Mouse (Mus musculus) retina, postnatal 1 day (tissue): ENCODE results near the gene Ndufs6.
A peak's percentile ranks its signal among the peaks of the same experiment; 100 is the strongest.

Experiments
- DNase-seq: peaks from one replicate; pipeline ENCODE4 v3.0.0-alpha.2; 2012

Gene Ndufs6

GRCm38 (mm10) chr13:73327827-73328698, at the start of gene Ndufs6, which contains the start of gene Mrpl36:
Gene Ndufs6, minus strand, starts transcription at chr13:73328542.
Gene Mrpl36, plus strand, starts transcription at chr13:73328513.
- DNase-seq: peak; percentile 95

- no peak for DNase-seq
Observed at GRCm38 (mm10) chr13:73377637-73378036, 49.3 kb upstream of the Ndufs6 start.

- DNase-seq: peak; percentile 62
Observed at GRCm38 (mm10) chr13:73374612-73375011, 46.3 kb upstream of the Ndufs6 start.

DNA sequence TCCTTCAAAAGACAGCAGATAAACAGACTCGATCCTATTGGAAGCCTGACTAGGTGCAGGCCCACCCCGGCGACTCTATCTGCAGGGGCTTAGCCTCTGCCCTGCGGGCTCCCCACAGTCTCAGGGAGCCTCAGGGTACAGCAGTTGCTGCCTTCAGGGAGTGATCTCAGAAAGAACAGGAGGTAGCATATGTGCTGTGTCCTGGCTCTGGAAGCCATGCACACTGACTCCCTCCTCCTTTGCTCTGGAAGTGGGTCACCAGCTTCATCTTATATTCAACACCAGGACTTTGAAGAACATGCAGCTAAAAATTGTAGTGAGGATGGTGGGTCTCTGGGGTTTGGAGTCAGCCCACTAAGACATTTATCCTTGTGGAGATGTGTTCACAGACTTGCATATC, 45.0 kb upstream of the Ndufs6 start:
- peak; percentile 26 for DNase-seq

- no peak for DNase-seq
Observed at GRCm38 (mm10) chr13:73357106-73357505, 28.8 kb upstream of the Ndufs6 start.

- no peak for DNase-seq
Observed at GRCm38 (mm10) chr13:73352491-73352890, 24.1 kb upstream of the Ndufs6 start.

DNA sequence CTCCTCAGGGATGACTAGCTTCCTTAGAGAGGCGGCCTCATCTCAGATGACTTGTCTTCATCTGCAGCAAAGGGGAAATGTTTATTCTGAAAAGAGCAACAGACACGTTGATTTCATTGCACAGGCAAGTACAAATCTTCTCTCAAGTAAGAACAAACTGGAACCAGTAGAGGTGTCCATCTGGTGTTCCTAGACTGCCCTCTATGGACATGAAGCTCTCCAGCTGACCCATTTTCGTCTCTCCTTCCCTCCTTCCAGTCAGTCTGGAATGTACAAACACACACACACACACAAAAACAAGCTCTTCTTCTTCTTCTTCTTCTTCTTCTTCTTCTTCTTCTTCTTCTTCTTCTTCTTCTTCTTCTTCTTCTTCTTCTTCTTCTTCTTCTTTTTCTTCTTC, 23.6 kb upstream of the Ndufs6 start:
- DNase-seq: no peak

DNA sequence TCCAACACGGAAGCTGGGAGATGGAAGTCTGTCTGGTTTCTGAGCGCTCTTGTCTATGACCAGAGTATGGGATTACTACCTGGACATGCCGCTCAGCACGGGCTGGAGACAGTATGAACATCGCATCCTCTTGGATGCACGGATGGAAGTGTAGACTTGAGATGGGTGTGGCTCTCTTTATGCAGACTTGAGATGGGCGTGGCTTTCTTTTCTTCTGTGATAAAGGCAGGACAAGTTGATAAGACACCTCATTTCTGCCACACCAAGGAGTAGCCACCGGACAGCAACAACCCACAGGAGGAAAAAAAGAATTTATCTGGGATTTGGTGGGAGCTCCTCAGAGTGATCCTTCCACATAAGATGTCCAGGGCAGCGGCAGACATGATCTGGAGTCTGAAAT, 22.4 kb upstream of the Ndufs6 start:
- no peak for DNase-seq

DNA sequence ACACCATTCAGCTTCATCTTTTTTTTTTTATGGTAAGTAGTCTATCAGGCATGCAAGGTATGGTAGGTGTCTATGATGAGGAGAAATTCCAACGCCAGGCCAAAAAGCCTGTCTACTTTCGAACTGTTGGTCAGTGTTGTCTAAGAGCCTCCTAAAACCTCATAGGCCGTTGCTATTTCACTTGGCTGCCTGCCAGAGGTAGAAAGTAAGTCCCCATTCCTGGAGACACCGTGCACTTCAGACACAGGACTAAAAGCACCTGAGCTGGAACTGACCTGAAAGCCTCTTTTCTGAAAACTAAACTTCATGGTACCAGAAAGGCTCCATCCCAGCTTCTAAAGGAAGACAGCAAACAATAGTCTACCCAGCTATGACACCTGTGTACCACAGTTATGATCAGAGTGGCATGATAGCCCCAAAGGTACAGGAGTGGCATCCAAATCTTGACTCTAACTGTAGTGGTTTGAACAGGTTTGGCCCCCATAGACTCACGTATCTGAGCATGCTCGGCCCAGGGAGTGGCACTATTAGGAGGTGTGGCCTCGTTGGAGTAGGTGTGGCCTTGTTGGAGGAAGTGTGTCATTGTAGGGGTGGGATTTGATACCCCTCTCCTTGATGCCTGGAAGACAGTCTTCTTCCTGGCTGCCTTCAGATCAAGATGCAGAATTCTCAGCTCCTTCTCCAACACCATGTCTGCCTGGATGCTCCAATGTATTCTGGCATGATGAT, 19.7 kb upstream of the Ndufs6 start:
- DNase-seq: no peak

- DNase-seq: no peak
Observed at GRCm38 (mm10) chr13:73347171-73347570, 18.8 kb upstream of the Ndufs6 start.

DNA sequence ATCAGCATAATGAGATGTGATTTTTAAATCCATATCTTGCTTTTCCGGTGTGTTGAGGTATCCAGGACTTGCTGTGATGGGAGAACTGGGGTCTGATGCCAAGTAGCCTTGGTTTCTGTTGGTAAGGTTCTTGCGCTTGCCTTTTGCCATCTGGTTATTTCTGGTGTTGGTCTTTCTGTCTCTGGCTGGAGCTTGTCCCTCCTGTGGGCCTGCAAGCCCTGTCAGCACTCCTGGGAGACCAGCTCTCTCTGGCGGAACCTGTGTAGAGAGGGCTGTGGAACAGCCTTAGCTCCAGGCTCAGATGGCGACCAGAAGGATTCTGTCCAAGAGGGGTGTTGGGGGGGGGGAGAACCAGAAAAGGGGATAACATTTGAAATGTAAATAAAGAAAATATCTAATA, 18.4 kb upstream of the Ndufs6 start:
- DNase-seq: no peak

DNA sequence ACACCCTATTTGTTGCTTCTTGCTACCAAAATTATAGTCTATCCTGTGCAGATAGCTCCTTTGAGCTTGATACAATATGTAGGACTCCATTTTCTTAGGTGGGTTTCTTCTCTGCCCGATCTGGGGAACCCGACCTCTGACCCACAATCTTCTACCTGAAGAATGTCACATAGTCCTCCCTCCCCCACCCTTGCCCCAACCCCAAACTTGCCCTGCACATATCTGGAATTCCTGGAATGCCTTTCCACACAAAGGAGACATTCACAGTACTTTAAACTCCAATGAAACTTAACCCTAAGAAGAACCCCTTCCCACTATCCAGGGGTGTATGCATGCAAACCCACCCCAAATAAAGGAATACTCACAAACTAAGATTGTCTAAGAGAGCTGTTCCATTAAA, 17.8 kb upstream of the Ndufs6 start:
- DNase-seq: no peak

- peak; percentile 15 for DNase-seq
Observed at GRCm38 (mm10) chr13:73345102-73345890, 17.0 kb upstream of the Ndufs6 start.

- DNase-seq: peak; percentile 7
Observed at GRCm38 (mm10) chr13:73336753-73337152, 8.4 kb upstream of the Ndufs6 start.

DNA sequence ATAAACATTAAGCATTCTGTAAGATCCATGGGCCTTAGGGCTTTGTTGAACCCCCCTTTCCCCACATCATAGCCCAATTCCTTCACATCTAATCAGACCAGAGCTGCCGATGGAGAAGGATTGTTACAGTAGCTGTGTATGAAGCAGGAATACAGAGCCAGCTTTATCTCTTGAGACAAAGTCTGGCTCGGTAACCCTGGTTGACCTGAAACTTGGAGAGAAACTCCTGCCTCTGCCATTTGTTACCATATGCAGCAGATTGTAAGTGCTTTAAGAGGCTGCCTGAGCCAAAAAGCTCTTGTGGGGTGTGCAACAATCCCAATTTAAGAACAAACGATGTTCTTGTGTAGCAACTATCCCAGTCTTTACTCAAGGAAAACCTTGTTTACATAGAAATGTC, 3.4 kb upstream of the Ndufs6 start:
- peak; percentile 45 for DNase-seq

- peak; percentile 92 for DNase-seq
Observed at GRCm38 (mm10) chr13:73330844-73331501, 2.6 kb upstream of the Ndufs6 start.

- no peak for DNase-seq
Observed at GRCm38 (mm10) chr13:73323406-73323805, 4.9 kb downstream of the Ndufs6 start.

GRCm38 (mm10) chr13:73322626-73323025, 5.7 kb downstream of the Ndufs6 start:
- no peak for DNase-seq

- DNase-seq: no peak
Observed at GRCm38 (mm10) chr13:73320048-73320447, 8.3 kb downstream of the Ndufs6 start.

DNA sequence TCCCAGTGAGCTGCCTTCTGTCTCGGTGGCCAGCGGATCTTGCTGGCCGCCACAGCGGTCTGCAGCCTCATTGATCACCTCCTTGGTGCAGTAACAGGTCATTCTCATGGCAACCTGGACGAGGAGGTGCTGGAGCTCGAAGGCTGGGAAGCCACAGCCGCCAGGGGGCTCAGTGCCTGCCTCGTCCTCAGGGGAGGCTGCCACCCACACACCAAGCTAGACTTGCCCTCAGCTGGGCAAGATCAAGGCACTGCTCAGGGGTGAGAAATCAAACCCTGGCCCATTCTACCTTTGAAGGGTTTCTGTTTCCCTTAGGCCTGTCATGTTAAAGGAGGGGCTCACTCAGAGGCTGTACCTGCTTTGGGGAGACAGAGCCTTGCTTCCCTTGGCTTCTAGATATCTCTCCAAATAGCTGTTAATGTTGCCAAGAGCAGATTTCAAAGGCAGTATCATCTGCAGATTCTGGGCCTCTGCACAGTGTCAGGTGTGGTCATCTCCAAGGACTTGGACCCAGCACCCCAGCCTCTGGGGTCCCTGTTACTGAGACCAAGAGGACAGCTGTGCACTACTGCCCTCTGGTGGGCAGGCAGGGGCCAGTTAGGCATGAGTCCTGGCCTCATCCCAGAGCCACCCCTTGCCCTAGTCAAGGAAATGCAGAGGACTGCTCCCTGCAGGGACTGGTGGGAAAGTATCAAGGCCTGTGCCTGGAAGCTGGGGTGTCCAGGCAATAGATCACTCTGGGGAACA, 18.0 kb downstream of the Ndufs6 start:
- peak; percentile 70 for DNase-seq

GRCm38 (mm10) chr13:73306430-73306829, 21.9 kb downstream of the Ndufs6 start:
- peak; percentile 54 for DNase-seq

DNA sequence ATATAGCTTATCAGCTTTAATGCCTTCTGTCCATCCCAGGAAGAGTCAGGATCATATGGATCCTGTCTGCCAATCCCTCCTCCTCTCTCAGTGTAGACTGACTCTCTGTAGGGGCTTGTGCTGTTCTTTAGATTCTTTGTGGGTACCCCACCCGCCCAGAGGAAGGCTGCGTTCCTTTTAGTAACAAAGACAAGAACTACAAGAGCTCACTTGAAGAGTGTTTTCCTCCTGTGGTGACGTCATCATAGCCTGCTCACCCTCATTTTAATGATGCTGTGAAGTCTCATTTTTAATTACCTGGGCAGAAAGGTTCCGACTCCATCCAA, 22.3 kb downstream of the Ndufs6 start:
- DNase-seq: no peak
